Comparison of ENCODE assay signal across 8 mouse cellular contexts in the genomic region with DNA sequence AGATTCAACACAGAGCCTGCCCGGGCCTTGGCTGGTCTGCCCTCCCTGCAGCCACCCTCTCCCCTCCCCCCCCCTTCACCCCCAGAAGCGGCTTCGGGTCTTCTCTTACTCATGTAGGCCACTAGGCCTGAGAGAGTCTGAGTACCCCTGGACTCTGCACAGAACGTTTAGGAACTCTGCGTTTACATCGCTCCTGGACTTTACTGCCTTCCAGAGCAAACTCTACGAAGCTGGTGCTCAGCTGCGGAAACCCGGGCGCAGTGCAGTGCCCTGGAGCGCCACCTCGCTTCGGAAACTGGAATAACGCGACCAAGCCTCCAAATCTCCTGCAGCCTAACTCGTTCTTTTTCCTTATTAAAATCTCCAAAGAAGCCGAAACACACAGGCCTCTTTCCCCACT. TPM values are rescaled to one million over a fixed set of nuclear protein-coding genes. Genes with fewer than 3 reads are reported as not detected.
DNase-seq lines count a peak whose midpoint lies in the region; ATAC-seq and TF ChIP-seq lines count a peak whose summit lies in the region.

No protein-coding gene starts in this region.

- TF ChIP-seq CTCF in kidney, postnatal 0 days (IDR thresholded peaks at IDR 0.05; ENCODE audit: low read depth) = peak; percentile 98
- peak; percentile 95 for TF ChIP-seq CTCF in midbrain, postnatal 0 days (IDR thresholded peaks at IDR 0.05)

- peaks cover 93% of the 10 kb centered on the region for H3K27me3 ChIP-seq in megakaryocyte, embryonic 14.5 days (replicated peaks)
- H3K27me3 ChIP-seq in forebrain, embryonic 10.5 days (ENCODE audit: poor library complexity, severe bottlenecking) = peaks cover 100% of the 10 kb centered on the region
- H3K27me3 ChIP-seq in heart, embryonic 14.5 days (ENCODE audit: control insufficient read depth, insufficient read depth, low read length) = peaks cover 95% of the 10 kb centered on the region
- no peaks in the 10 kb centered on the region for H3K27me3 ChIP-seq in kidney, postnatal 0 days (ENCODE audit: insufficient read depth, low read length)
- H3K27me3 ChIP-seq in midbrain, postnatal 0 days (ENCODE audit: insufficient read depth, low read length) = peaks cover 71% of the 10 kb centered on the region

- DNase-seq in forebrain, embryonic 10.5 days (ENCODE audit: extremely low spot score, low spot score) = peak; percentile 83
- DNase-seq in kidney, postnatal 0 days (ENCODE audit: low spot score) = peak; percentile 92
- peak; percentile 56 for DNase-seq in liver
- peak; percentile 80 for DNase-seq in midbrain, postnatal 0 days (ENCODE audit: low spot score)
- DNase-seq in urinary bladder, postnatal 36 days (ENCODE audit: low spot score in 2 of 2) = peak; percentile 83 to 84

- peaks cover 24% of the 10 kb centered on the region for H3K4me1 ChIP-seq in megakaryocyte, embryonic 14.5 days
- H3K4me1 ChIP-seq in forebrain, embryonic 10.5 days = peaks cover 81% of the 10 kb centered on the region
- H3K4me1 ChIP-seq in heart, embryonic 14.5 days (ENCODE audit: control insufficient read depth in 2 of 2, insufficient read depth in 2 of 2, low read length in 2 of 2) = peaks cover 4 to 11% of the 10 kb centered on the region in 2 experiments; a peak in 3 of 4 replicates
- peaks cover 20% of the 10 kb centered on the region; the same call in 1 of the 2 replicates for H3K4me1 ChIP-seq in kidney, postnatal 0 days (replicated peaks; ENCODE audit: insufficient read depth, low read length)
- no peaks in the 10 kb centered on the region for H3K4me1 ChIP-seq in midbrain, postnatal 0 days (ENCODE audit: insufficient read depth, low read length)

- peak overlapping the region; percentile 83 for H3K4me3 ChIP-seq in megakaryocyte, embryonic 14.5 days (replicated peaks)
- peak overlapping the region; percentile 57 for H3K4me3 ChIP-seq in forebrain, embryonic 10.5 days
- peak overlapping the region in 1 of 2 experiments; percentile 18; a peak in 1 of 4 replicates for H3K4me3 ChIP-seq in heart, embryonic 14.5 days (ENCODE audit: control insufficient read depth in 1 of 2, insufficient read depth in 1 of 2, low read depth in 1 of 2, low read length in 2 of 2)
- H3K4me3 ChIP-seq in kidney, postnatal 0 days (replicated peaks; ENCODE audit: low read depth, low read length) = peak overlapping the region; percentile 25; the same call in 1 of the 2 replicates
- no peak overlapping the region for H3K4me3 ChIP-seq in midbrain, postnatal 0 days (ENCODE audit: low read depth, low read length)

- H3K36me3 ChIP-seq in megakaryocyte, embryonic 14.5 days (replicated peaks; ENCODE audit: low read length) = no peaks in the 10 kb centered on the region
- no peaks in the 10 kb centered on the region; the same call in 1 of the 2 replicates for H3K36me3 ChIP-seq in forebrain, embryonic 10.5 days (replicated peaks)
- no peaks in the 10 kb centered on the region for H3K36me3 ChIP-seq in heart, embryonic 14.5 days (ENCODE audit: control insufficient read depth, insufficient read depth, low read length)
- H3K36me3 ChIP-seq in kidney, postnatal 0 days (ENCODE audit: insufficient read depth, low read length) = no peaks in the 10 kb centered on the region
- H3K36me3 ChIP-seq in midbrain, postnatal 0 days (ENCODE audit: insufficient read depth, low read length) = no peaks in the 10 kb centered on the region

- ATAC-seq in megakaryocyte, adult 5-6 weeks (ENCODE audit: poor library complexity, severe bottlenecking) = no peak
- no peak for ATAC-seq in heart, embryonic 14.5 days (ENCODE audit: insufficient number of reproducible peaks, insufficient read depth, low FRiP score, low read depth)
- ATAC-seq in kidney, postnatal 0 days (replicated peaks; ENCODE audit: low FRiP score, low read depth) = no peak
- 0 out of 2 replicates have a peak, but pooled peaks have one; percentile 33 for ATAC-seq in midbrain, postnatal 0 days (ENCODE audit: low FRiP score)

- H3K4me2 ChIP-seq in heart, embryonic 14.5 days (ENCODE audit: low read length) = peak overlapping the region; percentile 58
- H3K4me2 ChIP-seq in kidney, postnatal 0 days (ENCODE audit: low read length) = peak overlapping the region; percentile 68
- H3K4me2 ChIP-seq in midbrain, postnatal 0 days (ENCODE audit: low read depth, low read length, poor library complexity, severe bottlenecking) = peak overlapping the region; percentile 19

- H3K9ac ChIP-seq in heart, embryonic 14.5 days (ENCODE audit: low read length) = no peak overlapping the region
- peak overlapping the region; percentile 14; the same call in 1 of the 2 replicates for H3K9ac ChIP-seq in kidney, postnatal 0 days (ENCODE audit: low read depth, low read length)
- H3K9ac ChIP-seq in midbrain, postnatal 0 days (replicated peaks; ENCODE audit: low read length, poor library complexity, severe bottlenecking) = no peak overlapping the region

- WGBS in forebrain, embryonic 10.5 days = under 1% methylated on average over 17 of the region's 17 CpGs
- under 1% methylated on average over 17 of the region's 17 CpGs for WGBS in heart, embryonic 14.5 days
- 1% methylated on average over 17 of the region's 17 CpGs for WGBS in kidney, postnatal 0 days
- under 1% methylated on average over 17 of the region's 17 CpGs for WGBS in midbrain, postnatal 0 days

- H3K27ac ChIP-seq in forebrain, embryonic 10.5 days = peak overlapping the region; percentile 93
- H3K27ac ChIP-seq in heart, embryonic 14.5 days (replicated peaks in 1 of 2; ENCODE audit: control insufficient read depth in 1 of 2, insufficient read depth in 1 of 2, low read depth in 2 of 2, low read length in 2 of 2) = no peak overlapping the region
- peak overlapping the region; percentile 32; the same call in 1 of the 2 replicates for H3K27ac ChIP-seq in kidney, postnatal 0 days
- no peak overlapping the region; the same call in 1 of the 2 replicates for H3K27ac ChIP-seq in midbrain, postnatal 0 days (ENCODE audit: low read depth, low read length)

- H3K9me3 ChIP-seq in megakaryocyte, embryonic 14.5 days = no peaks in the 10 kb centered on the region; the same call in 1 of the 2 replicates
- H3K9me3 ChIP-seq in forebrain, embryonic 10.5 days = no peaks in the 10 kb centered on the region
- no peaks in the 10 kb centered on the region for H3K9me3 ChIP-seq in heart, embryonic 14.5 days (ENCODE audit: control insufficient read depth, low read length)
- H3K9me3 ChIP-seq in kidney, postnatal 0 days (replicated peaks; ENCODE audit: low read length) = no peaks in the 10 kb centered on the region
- H3K9me3 ChIP-seq in midbrain, postnatal 0 days (ENCODE audit: low read length) = no peaks in the 10 kb centered on the region

RNA-seq across cellular contexts. Expression of gene Nr2f2, which starts 31.7 kb away (rescaled TPM):
- 0.43 and 5.4 TPM in 2 replicates for polyA plus RNA-seq in megakaryocyte, embryonic 14.5 days (2012; ENCODE audit: insufficient read depth, low replicate concordance)
- not detected in 2 replicates for total RNA-seq in megakaryocyte, adult 5-6 weeks (2015)
- not detected in 2 replicates for total RNA-seq in megakaryocyte, adult 5-6 weeks (2017)
- 82.3 and 82.7 TPM in 2 replicates for polyA plus RNA-seq in forebrain, embryonic 10.5 days (2016; fragmentation: Nextera tagmentation; extraction: Ambion mirVana)
- polyA plus RNA-seq in heart, embryonic 14.5 days (2014; fragmentation: Nextera tagmentation; extraction: Ambion mirVana) = 28.3 and 32.5 TPM in 2 replicates
- 190 and 203 TPM in 2 replicates for polyA plus RNA-seq in kidney, postnatal 0 days (2015; fragmentation: Nextera tagmentation; extraction: Ambion mirVana)
- total RNA-seq in midbrain, postnatal 0 days (2014; rRNA removed) = 38.9 and 43.2 TPM in 2 replicates
- polyA plus RNA-seq in midbrain, postnatal 0 days (2015; fragmentation: Nextera tagmentation; extraction: Ambion mirVana) = 65.4 and 81.6 TPM in 2 replicates

Comparison
In these comparisons a context has a peak if more than half of its experiments do, and no peak if none do; other contexts are left out.
1. H3K27ac ChIP-seq: peak in forebrain, embryonic 10.5 days (single experiment) and kidney, postnatal 0 days (single experiment); none in heart, embryonic 14.5 days (0 of 2) and midbrain, postnatal 0 days (single experiment).
2. Peak in every context shown above with its lines, with median percentiles within 50 percentile points of each other: DNase-seq and H3K4me2 ChIP-seq.